Mouse (Mus musculus) frontal cortex, adult (tissue): ENCODE measurements at regions not wholly inside any gene's neighbourhood (a gene's known extent, or its start where the extent isn't known, plus 50 kb on each side); places are given as distances from the start of the nearest gene placed in this dataset.
"Not testable (repeated sequence)": the region's sequence is repeated elsewhere in the genome, so short reads cannot be mapped to it uniquely, and the experiment has no call there.

Source experiments
- ATAC-seq: cut with Nextera tagmentation; 2 replicates; pipeline ENCODE4 v1.9.2; 2017; ENCODE audit warnings: mild to moderate bottlenecking, moderate library complexity, mixed read lengths; ENCODE audit not compliant: low TSS enrichment

DNA sequence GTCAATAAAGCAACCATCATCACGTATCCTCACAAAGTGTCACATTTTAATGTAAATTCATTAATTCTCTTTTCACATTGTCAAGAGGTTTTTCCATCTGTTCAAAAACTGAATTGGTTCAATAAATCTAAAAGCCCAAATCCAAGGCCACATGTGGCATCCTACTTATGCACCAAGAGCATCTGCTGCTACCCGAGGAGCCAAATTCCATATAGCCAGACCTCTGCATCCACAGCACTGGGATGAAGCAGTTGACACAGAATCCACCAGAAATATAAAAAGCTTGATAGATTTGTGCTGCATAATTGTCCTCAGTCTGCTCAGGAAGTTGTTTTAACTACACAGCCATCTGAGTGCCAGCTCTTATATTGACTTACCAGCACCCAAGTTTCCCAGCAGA is 164.4 kb upstream of the Tram1l1 start:
- ATAC-seq = no peak

DNA sequence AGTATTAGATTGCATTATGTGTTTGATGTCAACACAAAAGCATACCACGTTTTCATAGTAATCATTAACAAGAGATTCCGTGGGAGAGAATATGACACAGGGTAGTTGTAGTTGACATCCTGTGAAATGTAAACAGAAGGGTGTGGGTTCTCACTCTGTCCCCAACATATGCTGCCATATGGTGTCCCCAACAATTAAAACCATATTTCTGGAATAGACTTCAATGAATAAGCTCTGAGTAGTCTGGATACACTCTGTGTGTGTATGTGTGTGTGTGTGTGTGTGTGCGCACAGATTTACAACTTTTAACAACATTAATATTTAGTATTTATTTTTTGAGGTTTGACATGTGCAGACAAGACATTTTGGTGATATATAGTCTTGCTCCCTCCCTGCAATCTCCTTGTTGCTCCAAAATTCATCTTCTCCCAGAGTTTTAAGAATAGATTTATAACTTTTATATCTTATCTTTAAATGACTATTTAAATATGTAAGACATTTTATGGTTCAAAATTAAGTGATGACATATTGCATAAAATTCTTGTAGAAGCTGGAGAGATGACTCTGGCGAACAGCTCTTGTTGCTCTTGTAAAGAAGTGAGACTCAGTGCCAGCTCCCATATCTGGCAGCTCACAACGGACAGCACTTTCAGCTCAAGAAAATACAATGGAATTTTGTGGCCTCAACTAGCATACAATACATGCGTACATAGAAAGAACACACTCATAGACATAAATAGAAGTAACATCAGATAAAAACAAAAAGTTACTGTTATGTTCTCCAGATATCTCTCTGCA is 162.6 kb upstream of the Tram1l1 start:
- no peak for ATAC-seq

DNA sequence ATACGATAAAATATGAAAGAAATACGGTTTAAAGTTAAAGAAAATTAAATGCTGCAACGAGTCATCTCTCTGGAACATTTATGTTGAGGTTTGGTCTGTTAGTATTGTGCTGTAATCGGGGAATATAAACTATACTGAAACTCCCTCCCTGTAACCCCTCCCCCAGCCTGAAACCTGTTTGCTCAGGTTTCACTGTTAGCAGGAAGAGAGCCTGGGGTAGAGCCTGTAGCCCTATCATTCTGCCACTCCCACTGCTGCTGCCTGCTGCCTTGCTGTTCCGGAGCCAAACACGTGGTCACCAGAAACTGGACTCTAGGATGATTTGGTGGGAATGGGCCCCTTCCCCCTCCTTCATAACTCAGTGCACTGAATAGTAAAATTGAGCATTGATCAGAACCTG is 127.3 kb upstream of the Tram1l1 start:
- ATAC-seq = not testable (repeated sequence)

DNA sequence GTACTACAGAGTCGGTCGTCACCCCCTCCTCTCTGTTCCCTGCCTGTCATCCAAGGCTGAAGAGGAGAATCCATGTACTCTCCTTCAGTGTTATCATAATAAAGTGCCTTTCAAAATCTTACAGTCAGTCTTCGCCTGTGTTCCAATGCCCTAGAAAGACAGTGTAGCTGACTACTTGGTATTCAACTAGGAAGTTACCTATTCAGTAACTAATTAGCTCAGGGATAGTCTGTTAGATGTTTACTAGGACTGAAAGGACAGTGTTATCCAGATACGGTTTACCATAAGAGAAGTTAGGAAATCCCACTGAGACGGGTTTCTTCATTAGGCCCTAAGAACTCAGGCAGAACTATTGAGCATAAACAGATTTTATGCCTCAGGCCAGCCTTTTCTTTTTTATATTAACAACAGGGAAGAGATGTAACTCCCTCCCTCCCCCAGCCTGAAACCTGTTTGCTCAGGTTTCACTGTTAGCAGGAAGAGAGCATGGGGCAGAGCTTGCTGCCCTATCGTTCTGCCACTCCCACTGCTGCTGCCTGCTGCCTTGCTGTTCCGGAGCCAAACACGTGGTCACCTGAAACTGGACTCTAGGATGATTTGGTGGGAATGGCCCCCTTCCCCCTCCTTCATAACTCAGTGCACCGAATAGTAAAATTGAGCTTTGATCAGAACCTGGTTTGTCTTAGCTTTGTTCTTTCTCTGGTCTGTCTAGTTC is 120.3 kb upstream of the Tram1l1 start:
- ATAC-seq = not testable (repeated sequence)

DNA sequence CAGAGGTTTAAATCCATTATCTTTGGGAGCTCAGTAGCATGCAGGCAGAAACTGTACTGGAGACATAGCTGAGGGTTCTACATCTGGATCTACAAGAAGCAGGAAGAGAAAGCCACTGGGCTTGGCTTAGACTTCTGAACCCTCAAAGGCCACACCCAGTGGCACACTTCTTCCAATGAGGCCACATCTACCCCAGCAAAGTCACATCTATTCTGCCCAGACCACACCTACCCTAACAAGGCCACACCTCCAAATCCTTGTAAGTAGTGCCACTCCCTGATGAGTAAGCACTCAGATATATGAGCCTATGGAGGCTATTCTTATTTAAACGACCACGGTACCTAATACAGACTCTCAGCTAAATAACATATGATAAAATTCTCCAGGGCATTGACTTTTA is 103.5 kb upstream of the Tram1l1 start:
- no peak for ATAC-seq

DNA sequence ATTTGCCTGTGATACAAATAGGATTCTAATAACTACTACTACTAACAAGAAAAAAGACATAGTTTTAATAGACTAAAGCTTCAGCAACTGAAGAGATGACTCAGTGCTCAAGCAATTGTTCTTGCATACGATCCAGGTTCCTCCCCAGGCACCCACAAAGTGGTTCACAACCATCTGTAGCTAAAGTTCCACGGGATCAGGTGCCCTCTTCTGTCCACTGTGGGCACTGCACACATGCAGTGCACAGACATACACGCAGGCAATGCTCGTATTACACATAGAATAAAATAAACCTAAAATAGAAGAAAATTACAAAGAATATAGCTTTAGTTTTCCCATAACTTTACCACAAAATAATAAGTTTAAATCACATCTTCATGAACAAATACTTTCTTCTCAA is 94.7 kb upstream of the Tram1l1 start:
- ATAC-seq = no peak

DNA sequence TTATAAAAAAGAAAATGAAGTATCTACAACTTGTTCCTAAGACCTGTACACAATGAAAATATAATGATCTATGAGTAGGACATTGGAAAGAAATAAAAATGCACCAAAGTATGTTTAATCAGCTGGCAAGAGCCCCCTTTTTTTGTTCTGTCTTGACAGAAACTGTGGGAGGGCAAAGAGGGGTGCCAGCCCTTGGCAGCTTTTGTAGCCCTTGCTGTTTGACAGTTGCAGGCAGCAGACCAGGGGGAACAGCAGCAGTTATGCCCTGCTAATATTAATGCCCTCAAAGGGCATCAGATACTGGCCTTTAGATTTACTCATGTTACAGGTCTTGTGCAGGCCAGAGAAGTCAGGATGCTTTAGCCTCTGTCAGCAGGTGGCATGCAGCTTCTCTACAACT is 93.0 kb upstream of the Tram1l1 start:
- ATAC-seq = no peak

DNA sequence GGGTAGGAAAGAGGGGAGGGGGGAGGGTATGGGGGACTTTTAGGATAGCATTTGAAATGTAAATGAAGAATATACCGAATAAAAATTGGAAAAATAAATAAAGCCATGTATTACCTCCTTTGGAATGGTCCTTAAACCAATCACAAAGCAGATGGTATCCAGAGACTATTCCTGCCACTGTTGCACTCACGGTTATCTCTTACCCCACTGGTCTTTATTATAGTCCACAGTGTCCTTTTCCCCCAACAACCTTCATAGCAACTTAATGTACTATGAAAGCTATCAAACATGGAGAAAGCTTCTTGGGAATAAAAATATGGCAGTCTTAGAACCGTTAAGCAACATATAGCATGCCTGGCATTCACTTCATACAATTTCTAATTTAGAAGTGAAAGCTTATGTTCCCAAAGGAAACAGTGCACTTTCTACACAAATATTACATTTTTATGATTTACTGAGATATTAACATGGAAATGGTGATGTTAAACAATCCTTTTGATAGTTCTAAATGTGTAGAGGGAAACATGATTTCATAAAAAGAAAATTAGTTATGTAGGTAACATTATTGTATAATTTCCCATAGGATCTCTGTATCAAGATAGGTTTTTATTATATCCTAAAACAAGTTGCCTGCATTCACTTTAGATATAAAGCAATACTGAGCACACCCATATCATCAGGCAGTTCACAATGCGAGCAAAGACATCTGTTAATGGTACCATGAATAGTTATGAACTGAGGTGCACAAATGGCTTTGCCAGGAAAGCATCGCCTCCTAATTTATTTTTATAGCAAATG is 79.5 kb upstream of the Tram1l1 start:
- no peak for ATAC-seq

DNA sequence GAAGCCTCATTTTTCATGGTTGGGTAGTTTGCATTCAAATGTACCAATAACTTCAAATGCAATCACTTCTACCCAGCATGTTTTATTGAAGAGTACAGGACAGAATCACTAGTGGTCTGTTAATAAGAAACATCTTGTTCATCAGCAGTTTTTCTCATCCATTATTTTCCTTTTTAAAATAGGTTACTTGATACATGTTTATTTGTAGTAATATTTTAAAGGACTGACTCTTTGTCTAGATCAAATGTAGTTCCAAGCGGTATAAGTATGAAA is 79.0 kb upstream of the Tram1l1 start:
- ATAC-seq = no peak

DNA sequence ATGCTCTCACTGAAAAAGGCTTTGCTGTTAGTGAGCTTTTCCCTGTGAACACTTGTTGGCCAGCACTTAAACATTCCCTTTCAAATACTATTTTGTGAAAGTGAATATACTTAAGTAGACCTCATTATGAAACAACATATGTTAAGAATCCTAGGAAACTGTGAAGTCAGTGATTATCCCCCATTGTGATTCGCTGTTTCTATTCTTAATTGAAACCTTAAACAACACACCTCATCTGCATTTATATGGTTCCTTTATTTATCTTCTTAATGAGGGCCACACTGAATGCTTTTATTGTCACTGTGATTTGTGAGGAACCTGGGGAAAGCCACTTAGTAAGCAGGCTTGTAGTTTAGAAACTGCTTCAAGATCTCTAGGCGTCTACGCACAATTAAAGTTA is 58.5 kb upstream of the Tram1l1 start:
- no peak for ATAC-seq

DNA sequence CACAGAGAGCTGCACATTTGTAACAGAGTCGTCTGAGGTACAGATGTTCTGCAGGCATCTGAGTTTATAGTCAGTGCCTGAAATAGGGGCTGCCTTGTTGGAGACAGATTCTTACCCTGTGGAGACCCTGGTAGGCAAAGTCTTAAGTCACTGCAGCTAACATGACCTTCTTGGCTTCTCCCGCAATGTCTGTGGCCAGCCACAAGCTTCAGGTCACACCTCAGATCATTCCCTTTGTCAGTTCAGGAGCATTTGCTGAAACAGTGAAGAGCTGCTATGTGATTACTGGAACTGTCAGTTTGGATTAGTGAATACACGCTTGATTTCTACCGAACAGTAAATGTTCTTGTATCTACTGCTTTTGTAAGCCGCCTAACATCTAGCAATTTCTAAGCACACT is 53.8 kb upstream of the Tram1l1 start:
- no peak for ATAC-seq

DNA sequence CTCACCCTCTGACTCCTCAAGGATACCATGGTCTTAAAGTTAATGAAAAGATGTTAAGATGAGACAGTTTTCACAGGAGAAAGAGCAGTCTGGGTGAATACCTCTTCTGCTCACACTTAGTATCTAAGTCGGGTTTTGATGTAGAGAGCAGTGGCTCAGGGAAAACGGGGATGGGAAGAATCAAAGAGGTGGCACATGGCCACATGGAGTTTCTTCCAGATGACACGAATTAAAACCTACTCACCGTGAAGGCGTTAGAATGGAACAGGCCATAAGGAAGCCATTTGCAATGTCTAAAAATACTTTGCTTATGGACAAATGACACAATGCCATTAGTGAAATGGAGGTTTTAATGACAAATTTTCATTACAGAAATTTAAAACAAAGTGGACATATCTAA is 50.1 kb upstream of the Tram1l1 start:
- no peak for ATAC-seq
